Mouse (Mus musculus) CD8-positive naive resting alpha-beta T cell, adult 2 months (primary cell): Measurements from ENCODE around the gene D630003M21Rik.

ENCODE experiments used
- DNase-seq, 2 experiments: peaks; one replicate each; pipeline ENCODE4 v3.0.0; 2022; ENCODE audit warnings: low read depth in 2 of 2, low spot score in 2 of 2

The D630003M21Rik gene

GRCm38 (mm10) chr2:158197971-158198370, 31.1 kb downstream of the D630003M21Rik start:
- DNase-seq, result no peak

GRCm38 (mm10) chr2:158194945-158195640, 33.9 kb downstream of the D630003M21Rik start:
- peak; percentile 18 to 23 for DNase-seq

GRCm38 (mm10) chr2:158193611-158194336, 35.2 kb downstream of the D630003M21Rik start:
- no peak for DNase-seq

GRCm38 (mm10) chr2:158191098-158191497, 37.9 kb downstream of the D630003M21Rik start:
- DNase-seq, result no peak

- no peak for DNase-seq
Measured at GRCm38 (mm10) chr2:158189451-158189850, 39.6 kb downstream of the D630003M21Rik start.

- DNase-seq, result no peak
Measured at GRCm38 (mm10) chr2:158186206-158186871, 42.7 kb downstream of the D630003M21Rik start.

- no peak for DNase-seq
Measured at GRCm38 (mm10) chr2:158183266-158183665, 45.8 kb downstream of the D630003M21Rik start.

GRCm38 (mm10) chr2:158181932-158182331, 47.1 kb downstream of the D630003M21Rik start:
- no peak for DNase-seq

GRCm38 (mm10) chr2:158180797-158181196, 48.2 kb downstream of the D630003M21Rik start:
- peak; percentile 44 to 50 for DNase-seq

- DNase-seq, result no peak
Measured at GRCm38 (mm10) chr2:158179370-158180111, 49.5 kb downstream of the D630003M21Rik start.

- no peak for DNase-seq
Measured at GRCm38 (mm10) chr2:158178696-158179369, 50.2 kb downstream of the D630003M21Rik start.

- DNase-seq, result no peak
Measured at GRCm38 (mm10) chr2:158178139-158178538, 50.9 kb downstream of the D630003M21Rik start.

- no peak for DNase-seq
Measured at GRCm38 (mm10) chr2:158177574-158177973, 51.4 kb downstream of the D630003M21Rik start.

GRCm38 (mm10) chr2:158176763-158177162, 52.3 kb downstream of the D630003M21Rik start:
- no peak for DNase-seq

- DNase-seq, result no peak
Measured at GRCm38 (mm10) chr2:158175433-158175832, 53.6 kb downstream of the D630003M21Rik start.

GRCm38 (mm10) chr2:158174958-158175357, 54.1 kb downstream of the D630003M21Rik start:
- DNase-seq, result no peak

- no peak for DNase-seq
Measured at GRCm38 (mm10) chr2:158174438-158174837, 54.6 kb downstream of the D630003M21Rik start.

- DNase-seq, result no peak
Measured at GRCm38 (mm10) chr2:158170394-158170793, 58.6 kb downstream of the D630003M21Rik start.

- DNase-seq, result no peak
Measured at GRCm38 (mm10) chr2:158169771-158170170, 59.3 kb downstream of the D630003M21Rik start.

GRCm38 (mm10) chr2:158169351-158169750, 59.7 kb downstream of the D630003M21Rik start:
- no peak for DNase-seq
